Comparison of ENCODE assay signal across 7 mouse cellular contexts in genomic region chr1:75124346-75125321, GRCm38 (mm10). TPM values are rescaled to one million over a fixed set of nuclear protein-coding genes. Genes with fewer than 3 reads are reported as not detected.
DNase-seq lines count a peak whose midpoint lies in the region; ATAC-seq lines count a peak whose summit lies in the region.

Gene Nhej1 (minus strand): TSS chr1:75125200.

- H3K4me3 ChIP-seq in intestine, embryonic 16.5 days (ENCODE audit: low read length): peak within 1 kb of the TSS; percentile 66
- H3K4me3 ChIP-seq in midbrain, embryonic 11.5 days (ENCODE audit: low read depth, low read length): peak within 1 kb of the TSS; percentile 49

- peak; percentile 92 to 93 for DNase-seq in adrenal gland, adult 18-20 months (ENCODE audit: low spot score in 2 of 2)
- peak; percentile 96 for DNase-seq in embryo, embryonic 11 days
- DNase-seq in gastrocnemius, postnatal 36 days: peak; percentile 93 to 97
- DNase-seq in left cerebral cortex, postnatal 36 days (ENCODE audit: low spot score in 2 of 2): peak; percentile 86 to 88
- peak; percentile 100 for DNase-seq in midbrain, embryonic 11.5 days (ENCODE audit: low spot score, missing footprints)
- peak; percentile 97 for DNase-seq in skeletal muscle tissue, adult 2 months (ENCODE audit: low read depth, low spot score)

- no peaks in the 10 kb centered on the region for H3K9me3 ChIP-seq in intestine, embryonic 16.5 days (ENCODE audit: control insufficient read depth, low read length)
- no peaks in the 10 kb centered on the region for H3K9me3 ChIP-seq in midbrain, embryonic 11.5 days (ENCODE audit: control insufficient read depth, low read length)

- intact Hi-C loops in gastrocnemius, postnatal 36 days (cut with DNase I): no loop called here
- intact Hi-C loops in left cerebral cortex, postnatal 36 days (cut with DNase I): no loop called here

- ATAC-seq in intestine, embryonic 16.5 days: peak; percentile 97
- peak; percentile 96 for ATAC-seq in midbrain, embryonic 11.5 days (ENCODE audit: low FRiP score)

- H3K4me2 ChIP-seq in intestine, embryonic 16.5 days (ENCODE audit: low read depth, low read length): peak within 1 kb of the TSS; percentile 65
- H3K4me2 ChIP-seq in midbrain, embryonic 11.5 days: peak within 1 kb of the TSS; percentile 51

- H3K27me3 ChIP-seq in intestine, embryonic 16.5 days (replicated peaks; ENCODE audit: control insufficient read depth, insufficient read depth, low read length): no peaks in the 10 kb centered on the region
- no peaks in the 10 kb centered on the region for H3K27me3 ChIP-seq in midbrain, embryonic 11.5 days (ENCODE audit: control insufficient read depth, insufficient read depth, low read length)

- no peaks in the 10 kb centered on the region for H3K36me3 ChIP-seq in intestine, embryonic 16.5 days (ENCODE audit: control insufficient read depth, insufficient read depth, low read length)
- no peaks in the 10 kb centered on the region for H3K36me3 ChIP-seq in midbrain, embryonic 11.5 days (ENCODE audit: control insufficient read depth, insufficient read depth, low read length)

- WGBS in intestine, embryonic 16.5 days: 1% methylated on average over 56 of the region's 56 CpGs
- WGBS in midbrain, embryonic 11.5 days: 2% methylated on average over 56 of the region's 56 CpGs

- H3K9ac ChIP-seq in intestine, embryonic 16.5 days (ENCODE audit: low read depth, low read length): peak within 1 kb of the TSS; percentile 80
- H3K9ac ChIP-seq in midbrain, embryonic 11.5 days (ENCODE audit: low read length): peak within 1 kb of the TSS; percentile 74

- peak within 1 kb of the TSS; percentile 99 for H3K27ac ChIP-seq in intestine, embryonic 16.5 days (ENCODE audit: low read length)
- peak within 1 kb of the TSS; percentile 94 for H3K27ac ChIP-seq in midbrain, embryonic 11.5 days (ENCODE audit: low read depth, low read length)

- peaks cover 5% of the 10 kb centered on the region for H3K4me1 ChIP-seq in intestine, embryonic 16.5 days (ENCODE audit: control insufficient read depth, insufficient read depth, low read length)
- peaks cover 7% of the 10 kb centered on the region for H3K4me1 ChIP-seq in midbrain, embryonic 11.5 days (ENCODE audit: control insufficient read depth, insufficient read depth, low read length)

RNA-seq across cellular contexts. Expression of gene Nhej1, which starts in this region (rescaled TPM):
- total RNA-seq in adrenal gland, adult 18-20 months (2021): 1 to 10 TPM; 6.1 to 7.4 TPM
- 1 to 10 TPM; 5.3 to 5.4 TPM for total RNA-seq in gastrocnemius, postnatal 36 days (2021)
- 9.4 and 10.2 TPM in 2 replicates for polyA plus RNA-seq in intestine, embryonic 16.5 days (2015; fragmentation: Nextera tagmentation; extraction: Ambion mirVana)
- total RNA-seq in left cerebral cortex, postnatal 36 days (2021): 1 to 10 TPM; 1.7 to 3.4 TPM
- polyA plus RNA-seq in midbrain, embryonic 11.5 days (2014; fragmentation: Nextera tagmentation; extraction: Ambion mirVana): 12.9 and 13.0 TPM in 2 replicates

Comparison
In these comparisons a context has a peak if more than half of its experiments do, and no peak if none do; other contexts are left out.
1. Peak in every context shown above with its lines: DNase-seq, ATAC-seq, H3K4me3 ChIP-seq and H3K27ac ChIP-seq.